In genomic region chr7:109442739-109443138, GRCm38 (mm10) we compare ENCODE assay signal across 27 mouse cellular contexts. TPM values are rescaled to one million over a fixed set of nuclear protein-coding genes. Genes with fewer than 3 reads are reported as not detected.
DNase-seq lines count a peak whose midpoint lies in the region; TF ChIP-seq lines count a peak whose summit lies in the region.
"Had no signal": no experiment of that assay in that cellular context is flagged by ENCODE, and none has a peak within 500 bp of the region (broad histone marks: within the 10 kb centered on the region; RNA-seq: fewer than 3 reads in every experiment).

No protein-coding gene starts in this region.

- H3K9ac ChIP-seq in liver, adult 2 months (ENCODE audit: low read depth, low read length), result no peak overlapping the region
- H3K9ac ChIP-seq: hindbrain, embryonic 13.5 days; liver, embryonic 15.5 days; midbrain, embryonic 15.5 days; neural tube, embryonic 15.5 days had no signal

- TF ChIP-seq POLR2A in liver, adult 2 months (IDR thresholded peaks at IDR 0.05; ENCODE audit: extremely low read depth, insufficient read depth, low read length), result no peak
- no peak for TF ChIP-seq POLR2A in testis, adult 2 months (IDR thresholded peaks at IDR 0.05; ENCODE audit: control insufficient read depth, low read depth, low read length)

- H3K79me2 ChIP-seq in liver, adult 2 months (ENCODE audit: control insufficient read depth, insufficient read depth, low read length), result no peaks in the 10 kb centered on the region

- H3K4me3 ChIP-seq in liver, adult 2 months (ENCODE audit: insufficient read depth, low read depth, low read length), result no peak overlapping the region
- H3K4me3 ChIP-seq in testis, adult 2 months (ENCODE audit: control insufficient read depth, low read depth, low read length), result peak overlapping the region; percentile 20; the same call in 1 of the 2 replicates
- H3K4me3 ChIP-seq: erythroblast, embryonic 14.5 days; hindbrain, embryonic 13.5 days; layer of hippocampus, adult 2 months; left cerebral cortex, adult 2 months; liver, embryonic 15.5 days; midbrain, embryonic 10.5 days; midbrain, embryonic 15.5 days; neural tube, embryonic 15.5 days had no signal

- intact Hi-C loops in left cerebral cortex, postnatal 10 days (cut with DNase I), result no loop called here

- 36% methylated on average over 5 of the region's 5 CpGs for WGBS in liver, adult 2 months

- H3K4me1 ChIP-seq in liver, adult 2 months (ENCODE audit: control insufficient read depth, insufficient read depth, low read length), result no peaks in the 10 kb centered on the region; the same call in none of the 2 replicates
- H3K4me1 ChIP-seq in testis, adult 2 months (ENCODE audit: control insufficient read depth, insufficient read depth, low read length), result peaks cover 2% of the 10 kb centered on the region

- H3K27ac ChIP-seq in liver, adult 2 months (replicated peaks; ENCODE audit: insufficient read depth, low read depth, low read length), result no peak overlapping the region
- no peak overlapping the region for H3K27ac ChIP-seq in testis, adult 2 months (ENCODE audit: control insufficient read depth, insufficient read depth, low read depth, low read length)
- H3K27ac ChIP-seq: hindbrain, embryonic 13.5 days; layer of hippocampus, adult 2 months; left cerebral cortex, adult 2 months; liver, embryonic 15.5 days; midbrain, embryonic 10.5 days; midbrain, embryonic 15.5 days; neural tube, embryonic 15.5 days had no signal

- TF ChIP-seq CTCF in liver, adult 2 months (IDR thresholded peaks at IDR 0.05; ENCODE audit: low read depth, low read length), result no peak
- TF ChIP-seq CTCF in testis, adult 2 months (IDR thresholded peaks at IDR 0.05; ENCODE audit: control insufficient read depth, insufficient read depth, insufficient replicate concordance, low read depth, low read length), result no peak

- H3K27me3 ChIP-seq in liver, adult 2 months (ENCODE audit: control insufficient read depth, insufficient read depth, low read length), result peaks cover 7% of the 10 kb centered on the region
- no peaks in the 10 kb centered on the region for H3K27me3 ChIP-seq in testis, adult 2 months (ENCODE audit: control insufficient read depth, insufficient read depth, low read length)
- H3K27me3 ChIP-seq: hindbrain, embryonic 13.5 days; midbrain, embryonic 15.5 days; neural tube, embryonic 15.5 days had no signal

- peak; percentile 22 for DNase-seq in liver, adult 2 months (ENCODE audit: extremely low read depth, low read depth, low spot score)
- DNase-seq in liver, result no peak
- DNase-seq in testis, postnatal 10 days (ENCODE audit: low spot score), result no peak
- peak; percentile 29 for DNase-seq in skeletal muscle tissue, adult 2 months (ENCODE audit: low read depth, low spot score)
- DNase-seq in left cerebral cortex, postnatal 10 days (ENCODE audit: extremely low spot score in 1 of 2, low spot score in 2 of 2), result no peak
- no peak for DNase-seq in embryo, embryonic 10.5 days (ENCODE audit: low spot score)
- DNase-seq: adrenal gland, postnatal 36 days; B cell, adult 2 months; cerebellum, adult 18-20 months; cerebellum, postnatal 10 days; heart, postnatal 4 days; kidney, adult 11 months; kidney, postnatal 14 days; right cerebral cortex, postnatal 25 days; spleen, adult 18-20 months; thymus, adult 18-20 months; thymus, postnatal 4 days had no signal

- H3K36me3 ChIP-seq in liver, adult 2 months (ENCODE audit: control insufficient read depth, insufficient read depth, low read length), result no peaks in the 10 kb centered on the region
- peaks cover 2% of the 10 kb centered on the region for H3K36me3 ChIP-seq in testis, adult 2 months (ENCODE audit: control insufficient read depth, insufficient read depth, low read length)
- H3K36me3 ChIP-seq: hindbrain, embryonic 13.5 days; liver, embryonic 15.5 days; midbrain, embryonic 10.5 days; midbrain, embryonic 15.5 days; neural tube, embryonic 15.5 days had no signal

RNA-seq across cellular contexts. Expression of gene Stk33, which starts 3.9 kb away (rescaled TPM):
- total RNA-seq in liver, adult 2 months (2014; rRNA removed), result not detected in 2 replicates
- not detected in 2 replicates for polyA plus RNA-seq in liver, adult 2 months (2012; rRNA removed)
- 132 and 137 TPM in 2 replicates for polyA plus RNA-seq in testis, adult 2 months (2012; rRNA removed)
- 1 to 10 TPM; 1.9 to 2.1 TPM for total RNA-seq in left cerebral cortex, postnatal 10 days (2021)
- total RNA-seq: common myeloid progenitor, adult 5-6 weeks; heart, postnatal 4 days had no signal
- polyA plus RNA-seq: erythroblast, embryonic 14.5 days had no signal

Comparison
In these comparisons a context has a peak if more than half of its experiments do, and no peak if none do; other contexts are left out.
1. DNase-seq: peak in liver, adult 2 months (single experiment) and skeletal muscle tissue, adult 2 months (single experiment); none in liver (single experiment), testis, postnatal 10 days (single experiment), left cerebral cortex, postnatal 10 days (0 of 2) and embryo, embryonic 10.5 days (single experiment).